Mouse (Mus musculus) lung, adult 18-20 months (tissue): Measurements from ENCODE around the gene Heatr6.

ENCODE experiments used
- DNase-seq, 2 experiments: peaks; one replicate each; pipeline ENCODE4 v3.0.0; 2022; ENCODE audit warnings: mixed read lengths in 2 of 2

Gene Heatr6

GRCm38 (mm10) chr11:83747376-83748265 is 5.9 kb upstream of the Heatr6 start:
- DNase-seq, result no peak

- no peak for DNase-seq
These were observed 731 bp downstream of the Heatr6 start for GRCm38 (mm10) chr11:83754227-83754626.

GRCm38 (mm10) chr11:83767306-83767705 is 13.8 kb downstream of the Heatr6 start:
- DNase-seq, result no peak

- DNase-seq, result no peak
These were observed 15.5 kb downstream of the Heatr6 start for GRCm38 (mm10) chr11:83768976-83769375.

- no peak for DNase-seq
These were observed 17.5 kb downstream of the Heatr6 start for GRCm38 (mm10) chr11:83771014-83771413.

GRCm38 (mm10) chr11:83772341-83772740 is 18.8 kb downstream of the Heatr6 start:
- DNase-seq, result no peak

GRCm38 (mm10) chr11:83773691-83774090 is 20.2 kb downstream of the Heatr6 start:
- no peak for DNase-seq

- no peak for DNase-seq
These were observed 20.8 kb downstream of the Heatr6 start for GRCm38 (mm10) chr11:83774324-83774723.

GRCm38 (mm10) chr11:83776798-83777197 is 23.3 kb downstream of the Heatr6 start:
- no peak for DNase-seq

- DNase-seq, result no peak
These were observed 30.6 kb downstream of the Heatr6 start for GRCm38 (mm10) chr11:83783931-83784600.

GRCm38 (mm10) chr11:83784661-83785060 is 31.2 kb downstream of the Heatr6 start:
- peak in 1 of 2 experiments; percentile 13 for DNase-seq

GRCm38 (mm10) chr11:83785366-83785765 is 31.9 kb downstream of the Heatr6 start:
- peak; percentile 39 to 50 for DNase-seq

- DNase-seq, result peak; percentile 62 to 70
These were observed 33.3 kb downstream of the Heatr6 start for GRCm38 (mm10) chr11:83786835-83787234.

- DNase-seq, result peak in 1 of 2 experiments; percentile 5
These were observed 34.0 kb downstream of the Heatr6 start for GRCm38 (mm10) chr11:83787401-83788021.

GRCm38 (mm10) chr11:83788331-83788730 is 34.8 kb downstream of the Heatr6 start:
- DNase-seq, result no peak

GRCm38 (mm10) chr11:83789259-83789658 is 35.8 kb downstream of the Heatr6 start:
- DNase-seq, result peak; percentile 56 to 73

GRCm38 (mm10) chr11:83791133-83791532 is 37.6 kb downstream of the Heatr6 start:
- DNase-seq, result no peak

- no peak for DNase-seq
These were observed 38.9 kb downstream of the Heatr6 start for GRCm38 (mm10) chr11:83792316-83792914.

GRCm38 (mm10) chr11:83793264-83793663 is 39.8 kb downstream of the Heatr6 start:
- no peak for DNase-seq

- DNase-seq, result no peak
These were observed 42.6 kb downstream of the Heatr6 start for GRCm38 (mm10) chr11:83796112-83796511.

- no peak for DNase-seq
These were observed 43.6 kb downstream of the Heatr6 start for GRCm38 (mm10) chr11:83796980-83797608.

GRCm38 (mm10) chr11:83799871-83800430 is 46.5 kb downstream of the Heatr6 start:
- DNase-seq, result no peak
